Mouse (Mus musculus) embryonic facial prominence, embryonic 12.5 days (tissue): ENCODE results near the gene Cnep1r1. TPM values are rescaled to one million over a fixed set of nuclear protein-coding genes. Genes with fewer than 3 reads are reported as not detected.

Experiments used
- ATAC-seq: fragments of 200-750 bp; cut with Nextera tagmentation; 2 replicates; pipeline ENCODE4 v1.8.0; 2017; ENCODE audit not compliant: insufficient number of reproducible peaks, insufficient read depth, low FRiP score, low TSS enrichment
- H3K27ac ChIP-seq: fragments of 300-500 bp; sonication (generic); 2 replicates; pipeline ENCODE4 v1.5.1; 2016; ENCODE audit warnings: mild to moderate bottlenecking
- H3K27me3 ChIP-seq: fragments of 300-500 bp; sonication (generic); 2 replicates; pipeline ENCODE4 v1.6.1; 2016; ENCODE audit warnings: mild to moderate bottlenecking, moderate library complexity
- H3K36me3 ChIP-seq: fragments of 300-500 bp; sonication (generic); 2 replicates; pipeline ENCODE4 v1.6.1; 2016; ENCODE audit warnings: mild to moderate bottlenecking
- H3K4me1 ChIP-seq: fragments of 300-500 bp; sonication (generic); 2 replicates; pipeline ENCODE4 v1.6.1; 2016
- H3K4me2 ChIP-seq: fragments of 300-500 bp; sonication (generic); replicated peaks from 2 replicates; pipeline ENCODE4 v1.6.1; 2016; ENCODE audit warnings: mild to moderate bottlenecking, moderate library complexity
- H3K4me3 ChIP-seq: fragments of 300-500 bp; sonication (generic); 2 replicates; pipeline ENCODE4 v1.5.1; 2016; ENCODE audit warnings: mild to moderate bottlenecking
- H3K9ac ChIP-seq: fragments of 300-500 bp; sonication (generic); 2 replicates; pipeline ENCODE4 v1.6.1; 2016; ENCODE audit warnings: mild to moderate bottlenecking, moderate library complexity
- H3K9me3 ChIP-seq: fragments of 300-500 bp; sonication (generic); 2 replicates; pipeline ENCODE4 v1.6.1; 2016; ENCODE audit warnings: mild to moderate bottlenecking, moderate library complexity
- WGBS: fragments of 180-500 bp; shearing (Covaris S2); methylation state at CpG from one replicate; pipeline ENCODE4 v1.1.7; 2016; 5-methylcytosine and 5-hydroxymethylcytosine counted together
- polyA plus RNA-seq: library from polyadenylated mRNA; unstranded; fragments of >200 nt; fragmentation: Nextera tagmentation; extraction: Ambion mirVana; gene quantifications from 2 replicates; pipeline ENCODE4 v1.2.1, GENCODE M21; 2016

The Cnep1r1 gene
- polyA plus RNA-seq, 1 experiment from 2014 or later: 62.4 TPM

DNA sequence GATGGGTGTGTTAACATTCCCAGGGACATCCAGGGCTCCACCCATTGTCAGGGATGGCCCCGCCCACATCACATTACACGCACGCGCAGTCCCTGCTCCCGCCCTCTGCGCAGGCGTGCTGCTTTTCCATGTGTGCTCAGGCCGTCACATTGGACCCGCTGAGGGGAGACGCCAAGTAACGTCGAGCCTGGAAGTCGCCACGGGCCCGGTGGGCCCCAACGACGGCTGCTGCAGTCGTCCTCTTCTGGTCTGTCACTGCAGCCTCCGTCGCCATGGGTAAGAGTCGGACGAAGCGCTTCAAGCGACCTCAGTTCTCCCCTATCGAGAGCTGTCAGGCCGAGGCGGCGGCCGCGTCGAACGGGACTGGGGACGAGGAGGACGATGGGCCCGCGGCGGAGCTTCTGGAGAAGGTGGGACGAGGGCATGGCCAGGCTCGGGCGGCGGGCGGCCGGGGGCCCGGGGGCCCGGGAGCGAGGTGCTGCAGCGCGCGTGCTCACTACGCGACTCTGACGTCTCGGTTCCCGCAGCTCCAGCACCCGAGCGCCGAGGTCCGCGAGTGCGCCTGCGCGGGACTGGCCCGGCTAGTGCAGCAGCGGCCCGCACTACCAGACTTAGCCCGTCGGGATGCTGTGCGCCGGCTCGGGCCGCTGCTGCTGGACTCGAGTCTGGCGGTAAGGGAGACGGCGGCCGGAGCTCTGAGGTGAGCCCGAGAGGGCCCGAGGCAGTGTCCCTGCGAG is 19.3 kb downstream of the Cnep1r1 start, which contains the start of gene Heatr3:
TSS of gene Heatr3 (plus strand) at position 108 of the 737 bp plus-strand sequence.
- H3K4me1 ChIP-seq: peaks cover 6% of the 10 kb centered on the region; the same call in 1 of the 2 replicates
- H3K27me3 ChIP-seq: no peaks in the 10 kb centered on the region
- peaks cover 41% of the 10 kb centered on the region for H3K36me3 ChIP-seq
- H3K4me2 ChIP-seq: peak within 1 kb of the TSS; percentile 80
- no peaks in the 10 kb centered on the region for H3K9me3 ChIP-seq
- H3K4me3 ChIP-seq: peak within 1 kb of the TSS; percentile 96
- ATAC-seq: peak; percentile 95
- WGBS: under 1% methylated on average over 79 of the region's 79 CpGs
- peak within 1 kb of the TSS; percentile 90 for H3K27ac ChIP-seq
- H3K9ac ChIP-seq: peak within 1 kb of the TSS; percentile 80

DNA sequence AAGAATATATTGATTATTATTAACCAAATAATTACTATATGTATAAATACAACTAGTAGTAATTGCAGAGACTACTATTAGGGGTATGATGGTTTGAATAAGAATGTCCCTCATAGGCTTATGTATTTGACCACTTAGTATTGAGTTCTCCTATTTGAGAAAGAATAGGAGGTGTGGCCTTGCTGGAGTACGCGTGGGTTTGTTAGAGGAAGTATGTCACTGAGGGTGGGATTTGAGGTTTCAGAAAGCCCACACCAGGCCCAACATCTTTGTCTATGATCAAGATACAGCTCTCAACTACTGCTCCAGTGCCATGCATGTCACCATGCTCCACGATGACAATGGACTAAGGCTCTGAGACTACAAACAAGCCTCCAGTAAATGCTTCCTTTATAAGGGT is 20.7 kb downstream of the Cnep1r1 start:
- Histone ChIP-seq H3K36me3 (peaks cover 35% of the 10 kb centered on the region), H3K27ac (no peak overlapping the region), H3K9me3 (no peaks in the 10 kb centered on the region), H3K4me1 (peaks cover 6% of the 10 kb centered on the region; the same call in 1 of the 2 replicates), H3K9ac (no peak overlapping the region), H3K27me3 (no peaks in the 10 kb centered on the region), H3K4me3 (no peak overlapping the region), H3K4me2 (no peak overlapping the region)
- WGBS: 95% methylated on average over 3 of the region's 3 CpGs
- no peak for ATAC-seq

DNA sequence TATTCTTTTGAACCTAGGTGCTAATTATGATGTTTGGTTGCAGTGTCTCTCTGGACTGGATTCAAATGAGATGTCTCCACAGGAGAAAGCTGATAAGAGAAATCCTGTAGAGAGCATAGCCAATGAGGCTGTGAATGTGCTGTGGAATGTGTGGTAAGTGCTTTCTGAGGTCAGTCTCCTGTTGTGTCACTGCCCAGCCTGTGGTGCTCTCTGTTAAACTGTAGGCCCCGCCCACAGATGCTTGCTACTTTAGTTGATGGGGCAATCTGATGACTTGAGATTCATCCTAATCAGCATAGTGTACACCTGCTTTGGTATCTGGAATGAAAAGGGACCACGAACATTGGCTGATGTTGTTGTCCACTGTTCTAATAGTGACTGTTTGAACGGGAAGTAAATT is 23.1 kb downstream of the Cnep1r1 start:
- no peak overlapping the region for H3K4me2 ChIP-seq

DNA sequence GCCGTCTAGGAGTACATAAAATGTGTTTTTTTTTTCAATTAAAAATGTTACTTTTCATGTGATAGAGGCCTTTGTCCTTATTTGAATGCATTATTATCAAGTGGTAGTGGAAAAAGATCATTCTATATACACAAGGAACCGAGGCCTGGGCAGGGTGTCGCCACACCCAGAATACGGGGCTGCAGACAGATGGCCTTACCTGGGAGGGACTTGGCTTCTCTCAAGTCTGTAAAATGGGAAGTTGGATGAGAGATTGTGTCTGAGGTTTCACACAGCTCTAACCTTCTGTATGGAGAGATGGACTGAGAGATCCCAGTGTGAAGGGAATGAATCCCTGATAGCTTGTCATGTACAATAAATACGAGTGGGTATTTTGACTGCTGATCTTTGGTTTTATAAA is 25.5 kb downstream of the Cnep1r1 start:
- H3K4me1 ChIP-seq: no peaks in the 10 kb centered on the region
- no peak for ATAC-seq
- no peak overlapping the region for H3K4me2 ChIP-seq
- H3K9ac ChIP-seq: no peak overlapping the region
- H3K27me3 ChIP-seq: no peaks in the 10 kb centered on the region
- H3K27ac ChIP-seq: no peak overlapping the region
- H3K4me3 ChIP-seq: no peak overlapping the region
- no peaks in the 10 kb centered on the region for H3K9me3 ChIP-seq
- H3K36me3 ChIP-seq: peaks cover 56% of the 10 kb centered on the region
- 91% methylated on average over 5 of the region's 5 CpGs for WGBS

More for the DNA sequence above, 23.1 kb downstream of the Cnep1r1 start:
- Histone ChIP-seq H3K27ac (no peak overlapping the region), H3K9me3 (no peaks in the 10 kb centered on the region), H3K4me3 (no peak overlapping the region), H3K36me3 (peaks cover 35% of the 10 kb centered on the region), H3K9ac (no peak overlapping the region), H3K4me1 (peaks cover 6% of the 10 kb centered on the region; the same call in 1 of the 2 replicates), H3K27me3 (no peaks in the 10 kb centered on the region)
- 88% methylated on average over 3 of the region's 3 CpGs for WGBS
- no peak for ATAC-seq

DNA sequence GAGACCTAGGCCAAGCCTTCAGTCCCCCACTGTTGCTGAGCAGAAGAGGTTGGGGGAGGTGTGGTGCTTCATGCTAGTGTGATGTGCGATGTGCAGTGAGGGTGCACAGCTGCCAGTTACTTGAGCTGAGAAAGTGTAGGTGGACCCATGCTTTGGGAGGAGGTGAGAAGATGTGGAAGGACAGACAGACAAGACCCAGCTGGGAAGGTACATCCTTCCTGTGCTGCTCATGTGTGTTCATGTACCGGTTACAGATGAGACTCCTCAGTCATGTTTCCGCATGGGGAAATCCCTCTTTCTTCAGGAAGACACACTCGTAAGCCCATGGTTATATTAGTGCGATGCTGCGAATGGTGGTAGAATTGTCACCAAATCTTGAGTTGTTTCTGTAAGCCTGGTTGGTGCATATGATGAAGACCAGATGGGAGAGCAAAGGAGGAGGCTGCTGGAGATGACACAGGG is 32.4 kb downstream of the Cnep1r1 start:
- ATAC-seq: no peak
- H3K9ac ChIP-seq: no peak overlapping the region
- H3K36me3 ChIP-seq: peaks cover 72% of the 10 kb centered on the region
- 92% methylated on average over 6 of the region's 6 CpGs for WGBS
- no peak overlapping the region for H3K27ac ChIP-seq
- H3K4me1 ChIP-seq: no peaks in the 10 kb centered on the region
- no peaks in the 10 kb centered on the region for H3K27me3 ChIP-seq
- H3K9me3 ChIP-seq: no peaks in the 10 kb centered on the region
- no peak overlapping the region for H3K4me2 ChIP-seq
- no peak overlapping the region for H3K4me3 ChIP-seq

DNA sequence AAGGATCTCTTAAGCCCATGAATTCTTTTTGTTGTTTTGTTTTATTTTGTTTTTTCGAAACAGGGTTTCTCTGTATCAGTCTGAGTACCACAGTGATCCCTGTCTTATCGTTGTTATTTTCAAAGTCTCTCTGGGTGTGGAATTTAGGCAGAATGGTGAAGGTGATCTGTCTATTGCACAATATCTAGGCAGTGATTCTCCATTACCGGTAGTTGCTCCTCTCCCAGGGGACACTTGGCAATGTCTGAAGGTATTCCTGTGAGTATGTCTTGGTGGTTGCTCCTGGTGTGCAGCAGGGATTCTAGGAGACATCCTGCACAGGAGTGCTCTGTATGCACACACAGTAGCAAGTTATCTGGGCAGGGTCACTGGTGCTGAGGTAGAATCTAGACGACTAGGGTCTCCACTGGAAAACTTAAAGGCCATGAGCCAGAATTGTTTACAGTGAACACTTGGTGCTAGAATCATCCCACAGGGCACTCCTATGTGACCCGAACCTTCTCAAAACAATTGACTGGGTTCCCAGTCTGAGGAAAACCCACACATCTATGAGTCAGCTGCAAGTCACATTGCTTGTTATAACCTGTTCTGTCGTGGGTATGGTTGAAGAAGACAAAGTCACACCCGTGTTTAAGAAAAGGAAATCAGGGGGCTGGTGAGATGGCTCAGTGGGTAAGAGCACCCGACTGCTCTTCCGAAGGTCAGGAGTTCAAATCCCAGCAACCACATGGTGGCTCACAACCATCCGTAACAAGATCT is 41.8 kb downstream of the Cnep1r1 start:
- Histone ChIP-seq H3K27me3 (no peaks in the 10 kb centered on the region), H3K9me3 (no peaks in the 10 kb centered on the region), H3K27ac (no peak overlapping the region), H3K4me3 (no peak overlapping the region), H3K4me2 (no peak overlapping the region), H3K9ac (no peak overlapping the region), H3K36me3 (peaks cover 80% of the 10 kb centered on the region), H3K4me1 (no peaks in the 10 kb centered on the region)
- ATAC-seq: no peak
- 90% methylated on average over 10 of the region's 10 CpGs for WGBS

DNA sequence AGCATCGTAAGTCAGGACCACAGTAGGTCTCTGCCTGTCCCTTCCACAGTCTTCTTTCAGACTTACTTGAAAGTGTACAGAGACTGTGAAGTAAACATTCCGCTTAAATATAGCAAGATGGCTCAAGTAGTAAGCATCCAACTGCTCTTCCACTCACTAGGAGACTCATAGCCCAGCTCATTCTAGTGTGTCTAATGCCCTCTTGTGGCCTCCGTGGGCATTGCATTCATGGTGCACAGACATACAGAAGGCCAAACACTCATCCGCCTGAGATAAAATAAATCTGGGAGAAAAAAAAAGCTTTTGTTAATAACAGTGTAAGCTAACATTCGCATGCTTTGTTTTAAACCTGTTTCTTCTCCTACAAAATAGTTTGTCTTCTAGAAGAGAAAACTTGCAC is 42.9 kb downstream of the Cnep1r1 start:
- WGBS: 76% methylated on average over 5 of the region's 5 CpGs
- H3K4me2 ChIP-seq: no peak overlapping the region
- peaks cover 80% of the 10 kb centered on the region for H3K36me3 ChIP-seq
- H3K4me1 ChIP-seq: no peaks in the 10 kb centered on the region
- no peak overlapping the region for H3K9ac ChIP-seq
- H3K27me3 ChIP-seq: no peaks in the 10 kb centered on the region
- no peaks in the 10 kb centered on the region for H3K9me3 ChIP-seq
- no peak for ATAC-seq
- H3K27ac ChIP-seq: no peak overlapping the region
- no peak overlapping the region for H3K4me3 ChIP-seq

DNA sequence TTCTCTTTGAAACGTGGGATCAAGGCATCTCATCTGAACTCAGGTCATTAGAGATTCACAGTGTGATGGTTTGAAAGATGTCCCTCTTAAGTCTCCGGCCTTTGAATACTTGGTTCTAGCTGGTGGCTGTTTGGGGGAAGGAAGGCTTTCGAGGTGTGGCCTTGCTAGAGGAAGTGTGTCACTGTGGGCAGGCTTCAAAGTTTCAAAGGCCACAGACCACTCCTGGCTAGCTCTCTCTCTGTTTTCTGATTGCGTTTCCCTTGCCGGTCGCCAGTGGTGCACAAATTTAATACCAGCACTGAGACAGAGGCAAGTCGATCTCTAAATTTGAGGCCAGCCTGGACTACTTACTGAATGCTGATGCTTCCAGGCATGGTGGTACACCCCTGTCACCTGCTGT is 56.7 kb downstream of the Cnep1r1 start:
- no peak overlapping the region for H3K4me2 ChIP-seq
- H3K9me3 ChIP-seq: no peaks in the 10 kb centered on the region
- H3K4me3 ChIP-seq: no peak overlapping the region
- no peak for ATAC-seq
- peaks cover 15% of the 10 kb centered on the region for H3K36me3 ChIP-seq
- no peaks in the 10 kb centered on the region for H3K27me3 ChIP-seq
- H3K9ac ChIP-seq: no peak overlapping the region
- WGBS: 87% methylated on average over 7 of the region's 7 CpGs
- H3K4me1 ChIP-seq: no peaks in the 10 kb centered on the region
- no peak overlapping the region for H3K27ac ChIP-seq

DNA sequence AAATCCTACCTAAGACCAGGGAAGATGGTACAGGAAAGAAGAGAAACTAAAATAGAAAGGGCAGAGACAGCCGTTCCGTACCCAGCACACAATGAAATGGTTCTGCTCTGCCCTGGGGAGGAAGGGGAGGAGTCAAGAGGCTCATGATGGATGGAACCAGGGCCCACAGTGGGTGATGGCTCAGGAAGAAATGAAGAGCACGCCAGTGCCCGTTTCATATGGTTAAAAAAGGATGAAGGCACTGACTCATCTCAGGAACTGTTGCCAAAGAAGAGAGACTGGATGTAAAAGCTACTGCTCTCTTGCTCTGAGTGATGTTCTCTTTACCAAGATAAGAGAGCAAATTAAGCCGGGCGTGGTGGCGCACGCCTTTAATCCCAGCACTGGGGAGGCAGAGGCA is 58.7 kb downstream of the Cnep1r1 start:
- Histone ChIP-seq H3K36me3 (peaks cover 4% of the 10 kb centered on the region; the same call in 1 of the 2 replicates), H3K4me1 (no peaks in the 10 kb centered on the region), H3K27ac (no peak overlapping the region), H3K4me2 (no peak overlapping the region), H3K27me3 (no peaks in the 10 kb centered on the region), H3K9me3 (no peaks in the 10 kb centered on the region), H3K4me3 (no peak overlapping the region), H3K9ac (no peak overlapping the region)
- ATAC-seq: no peak
- 90% methylated on average over 8 of the region's 8 CpGs for WGBS

DNA sequence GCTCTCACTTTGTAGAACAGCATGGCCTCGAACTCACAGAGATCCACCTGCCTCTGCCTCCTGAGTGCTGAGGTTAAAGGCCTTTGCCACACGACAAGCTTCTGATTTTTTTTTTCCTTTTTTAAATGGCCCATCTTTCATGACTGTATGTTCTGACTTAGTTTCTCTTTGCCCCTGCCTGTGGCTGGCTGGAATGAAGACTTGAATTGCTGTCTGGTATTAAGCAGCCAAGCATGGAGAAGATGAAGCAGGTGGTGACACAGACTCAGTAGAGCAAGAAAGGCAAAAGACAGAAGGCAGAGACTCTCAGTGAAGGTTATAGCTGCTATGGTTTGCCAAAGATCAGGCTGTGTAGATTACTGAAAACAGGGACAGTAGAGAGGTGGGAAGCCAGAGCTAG is 64.6 kb downstream of the Cnep1r1 start:
- Histone ChIP-seq H3K4me3 (no peak overlapping the region), H3K36me3 (no peaks in the 10 kb centered on the region), H3K9ac (no peak overlapping the region), H3K9me3 (no peaks in the 10 kb centered on the region), H3K27me3 (no peaks in the 10 kb centered on the region), H3K4me1 (no peaks in the 10 kb centered on the region), H3K27ac (no peak overlapping the region), H3K4me2 (no peak overlapping the region)
- 86% methylated on average over 2 of the region's 2 CpGs for WGBS
- ATAC-seq: no peak
